Mouse (Mus musculus) layer of hippocampus, adult 18-20 months (tissue): ENCODE results near the gene Btaf1. TPM values are rescaled to one million over a fixed set of nuclear protein-coding genes. Genes with fewer than 3 reads are reported as not detected.

Experiments used
- DNase-seq, 2 experiments: peaks; one replicate each; pipeline ENCODE4 v3.0.0; 2022; ENCODE audit warnings: low spot score in 2 of 2
- total RNA-seq, 2 experiments: library from RNA; stranded (reverse); gene quantifications; 2 replicates each; pipeline ENCODE4 v1.2.3; 2021

Btaf1 gene
- total RNA-seq, 2 experiments from 2014 or later = 33.3 to 33.4 TPM

GRCm38 (mm10) chr19:37018931-37019330, 93.1 kb downstream of the Btaf1 start:
- no peak for DNase-seq

GRCm38 (mm10) chr19:37020531-37020930, 94.7 kb downstream of the Btaf1 start:
- DNase-seq = no peak

- DNase-seq = no peak
These were observed 95.1 kb downstream of the Btaf1 start for GRCm38 (mm10) chr19:37020951-37021350.

- DNase-seq = no peak
These were observed 96.3 kb downstream of the Btaf1 start for GRCm38 (mm10) chr19:37022146-37022545.

- no peak for DNase-seq
These were observed 100.0 kb downstream of the Btaf1 start for GRCm38 (mm10) chr19:37025839-37026319.

- no peak for DNase-seq
These were observed 100.5 kb downstream of the Btaf1 start for GRCm38 (mm10) chr19:37026408-37026807.

- DNase-seq = no peak
These were observed 103.9 kb downstream of the Btaf1 start for GRCm38 (mm10) chr19:37029771-37030170.

- DNase-seq = no peak
These were observed 105.6 kb downstream of the Btaf1 start for GRCm38 (mm10) chr19:37031446-37031845.

- peak in 1 of 2 experiments; percentile 51 for DNase-seq
These were observed 106.5 kb downstream of the Btaf1 start for GRCm38 (mm10) chr19:37032364-37032763.

GRCm38 (mm10) chr19:37040906-37041305, 115.0 kb downstream of the Btaf1 start:
- no peak for DNase-seq

GRCm38 (mm10) chr19:37044431-37044830, 118.6 kb downstream of the Btaf1 start:
- no peak for DNase-seq

- DNase-seq = no peak
These were observed 122.6 kb downstream of the Btaf1 start for GRCm38 (mm10) chr19:37048507-37048906.

GRCm38 (mm10) chr19:37050643-37051345, 124.9 kb downstream of the Btaf1 start:
- peak in 1 of 2 experiments; percentile 80 for DNase-seq

- no peak for DNase-seq
These were observed 130.2 kb downstream of the Btaf1 start for GRCm38 (mm10) chr19:37055976-37056556.

- no peak for DNase-seq
These were observed 131.5 kb downstream of the Btaf1 start for GRCm38 (mm10) chr19:37057161-37057905.

GRCm38 (mm10) chr19:37059623-37060022, 133.7 kb downstream of the Btaf1 start:
- peak in 1 of 2 experiments; percentile 53 for DNase-seq

- no peak for DNase-seq
These were observed 134.2 kb downstream of the Btaf1 start for GRCm38 (mm10) chr19:37060078-37060477.

Other genes starting within 250 kb of the Btaf1 start
- 10 to 100 TPM; 69.3 to 71.9 TPM for gene Ppp1r3c, start 189.4 kb upstream of the Btaf1 start, total RNA-seq
- gene Tnks2, start 91.8 kb upstream of the Btaf1 start, total RNA-seq = 100 to 1,000 TPM; 116 TPM
- 1 to 10 TPM; 8.3 to 9.7 TPM for gene Fgfbp3, start 6.5 kb upstream of the Btaf1 start, total RNA-seq